Mouse (Mus musculus) right cerebral cortex, postnatal 36 days (tissue): ENCODE results near the gene Cdh12.

Source experiments
- DNase-seq, 2 experiments: peaks; one replicate each; pipeline ENCODE4 v3.0.0; 2022; ENCODE audit warnings: low spot score in 2 of 2, mixed read lengths in 1 of 2

The Cdh12 gene

DNA sequence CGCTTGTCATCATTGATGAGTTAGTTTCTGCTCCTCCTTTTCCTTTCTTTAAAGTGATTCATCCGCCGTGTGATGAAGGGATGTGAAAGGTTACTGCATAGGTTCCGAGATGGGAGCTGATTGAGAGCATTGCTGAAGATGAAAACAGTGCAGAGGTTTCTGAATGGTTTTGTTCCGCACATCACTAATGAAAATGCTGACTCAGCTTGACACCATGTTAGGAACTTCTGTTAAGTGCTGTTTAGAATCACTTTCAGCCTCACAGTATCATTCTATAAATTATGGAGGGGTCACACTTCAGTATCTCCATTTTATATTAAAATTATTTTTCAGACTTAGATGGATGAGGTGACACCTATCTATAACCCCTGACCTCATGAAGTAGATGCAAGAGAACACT is 247.2 kb downstream of the Cdh12 start:
- no peak for DNase-seq

- no peak for DNase-seq
These were observed 262.8 kb downstream of the Cdh12 start for GRCm38 (mm10) chr15:20711859-20712258.

DNA sequence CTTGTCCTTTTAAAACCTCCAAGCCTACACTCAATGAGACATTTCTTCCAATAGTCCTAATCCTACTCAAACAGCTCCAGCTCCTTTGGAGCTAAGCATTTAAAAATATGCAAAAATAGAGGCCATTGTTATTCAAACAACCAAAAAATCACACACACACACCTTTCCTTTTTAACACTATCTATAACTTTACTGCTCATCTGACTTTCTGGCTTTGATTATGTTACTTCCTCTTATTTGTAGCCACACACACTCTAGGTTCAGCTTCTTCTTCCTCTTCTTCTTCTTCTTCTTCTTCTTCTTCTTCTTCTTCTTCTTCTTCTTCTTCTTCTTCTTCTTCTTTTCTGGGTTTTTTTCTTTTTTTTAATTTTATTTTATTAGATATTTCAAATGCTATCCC is 323.2 kb downstream of the Cdh12 start:
- DNase-seq, result no peak

DNA sequence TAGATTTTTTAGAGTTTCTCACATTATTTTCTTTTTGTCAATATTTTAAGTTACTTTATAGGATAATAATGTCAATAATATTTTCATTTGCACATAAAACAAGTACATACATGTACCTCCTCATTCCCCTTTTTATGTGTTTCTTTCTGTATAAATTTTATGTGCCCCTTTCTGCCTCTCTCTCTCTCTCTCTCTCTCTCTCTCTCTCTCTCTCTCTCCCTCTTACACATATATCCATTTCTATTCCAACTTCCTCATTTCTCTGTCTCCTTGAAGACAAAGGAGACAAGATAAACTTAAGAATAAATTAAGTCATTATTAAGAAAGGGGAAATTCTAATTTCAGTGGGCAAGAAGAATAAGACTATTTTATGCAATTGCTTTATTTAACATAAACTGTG is 324.4 kb downstream of the Cdh12 start:
- no peak for DNase-seq

GRCm38 (mm10) chr15:20796999-20797398 is 347.9 kb downstream of the Cdh12 start:
- no peak for DNase-seq

- DNase-seq, result no peak
These were observed 349.5 kb downstream of the Cdh12 start for GRCm38 (mm10) chr15:20798541-20798940.

- no peak for DNase-seq
These were observed 386.8 kb downstream of the Cdh12 start for GRCm38 (mm10) chr15:20835887-20836286.

DNA sequence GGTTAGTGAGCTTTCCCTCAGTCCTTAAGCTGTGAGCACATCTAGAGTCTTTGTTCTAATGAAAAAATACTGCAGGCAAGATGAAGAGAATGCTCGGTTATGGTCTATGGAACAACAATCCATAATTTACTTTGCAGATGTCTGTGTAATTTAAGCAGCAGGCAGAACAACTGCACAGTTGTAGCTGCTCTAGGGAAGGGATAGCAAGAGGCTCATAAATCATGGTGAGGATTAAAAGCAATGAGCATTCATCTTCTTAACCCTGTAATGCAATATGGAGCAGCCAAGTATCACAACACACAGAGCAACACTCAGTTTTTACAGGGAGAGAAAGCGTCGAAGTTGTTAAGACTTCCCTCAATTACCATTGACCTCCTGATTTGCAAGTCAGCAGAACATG is 387.9 kb downstream of the Cdh12 start:
- no peak for DNase-seq

GRCm38 (mm10) chr15:20841479-20841878 is 392.4 kb downstream of the Cdh12 start:
- peak in 1 of 2 experiments; percentile 11 for DNase-seq

- DNase-seq, result no peak
These were observed 414.0 kb downstream of the Cdh12 start for GRCm38 (mm10) chr15:20863076-20863475.

GRCm38 (mm10) chr15:20872518-20872917 is 423.5 kb downstream of the Cdh12 start:
- DNase-seq, result no peak

DNA sequence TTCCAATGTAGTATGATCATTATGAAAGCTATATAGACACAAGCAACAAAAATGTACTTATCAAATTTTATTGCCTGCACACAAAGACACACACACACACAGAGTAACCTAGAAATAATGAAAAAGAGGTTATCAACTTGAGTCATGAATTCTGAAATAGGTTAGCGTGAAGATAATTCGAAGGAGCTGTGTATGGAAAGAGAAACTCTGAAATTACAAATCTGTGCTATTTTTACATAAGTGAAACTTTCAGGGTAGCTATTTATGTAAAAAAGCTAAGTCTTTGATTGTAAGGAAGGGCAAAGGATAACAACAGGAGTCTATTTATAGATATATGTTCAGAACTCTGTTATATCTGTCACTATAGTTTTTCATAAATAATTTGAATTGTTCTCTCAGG is 427.9 kb downstream of the Cdh12 start:
- no peak for DNase-seq

GRCm38 (mm10) chr15:20893471-20893870 is 444.4 kb downstream of the Cdh12 start:
- no peak for DNase-seq

DNA sequence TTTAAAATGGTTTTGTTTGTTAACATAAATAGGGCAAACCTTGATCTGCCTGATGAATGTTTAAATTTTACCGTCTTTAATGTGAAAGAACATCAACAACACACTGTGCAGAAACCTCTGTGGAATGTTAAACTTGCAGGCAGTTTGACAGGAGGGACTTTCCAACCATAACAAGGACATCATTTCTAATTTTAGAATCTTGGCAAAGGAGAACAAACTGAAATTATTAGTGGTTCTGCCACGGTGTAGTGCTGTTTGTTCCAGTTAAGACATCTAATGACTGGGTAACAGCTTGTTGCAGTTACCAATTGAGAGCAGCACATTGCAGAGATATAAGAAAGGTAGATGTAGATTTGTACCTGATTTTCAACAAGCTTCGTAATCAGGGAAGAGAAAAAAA is 453.5 kb downstream of the Cdh12 start:
- no peak for DNase-seq

- DNase-seq, result no peak
These were observed 479.2 kb downstream of the Cdh12 start for GRCm38 (mm10) chr15:20928221-20928620.

GRCm38 (mm10) chr15:20944000-20944399 is 494.9 kb downstream of the Cdh12 start:
- no peak for DNase-seq

- DNase-seq, result no peak
These were observed 518.4 kb downstream of the Cdh12 start for GRCm38 (mm10) chr15:20967463-20967862.

DNA sequence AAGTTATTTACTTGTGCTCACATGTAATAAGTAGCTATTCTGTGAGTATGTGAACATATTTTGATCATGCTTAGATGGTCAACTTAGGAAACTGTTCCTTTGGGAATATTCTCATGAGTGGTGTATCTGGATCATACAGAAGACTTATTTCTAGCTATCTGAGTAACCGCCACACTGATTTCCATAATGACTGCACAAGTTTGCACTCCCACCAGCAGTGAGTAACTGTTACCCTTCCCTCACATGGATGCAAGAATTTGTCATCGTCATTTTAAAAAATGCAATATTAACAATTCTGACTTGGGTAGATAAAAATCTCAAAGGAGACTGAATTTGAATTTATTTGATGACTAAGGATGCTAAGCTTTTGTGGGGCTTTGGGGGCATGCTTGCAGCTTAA is 522.0 kb downstream of the Cdh12 start:
- DNase-seq, result no peak

- no peak for DNase-seq
These were observed 551.5 kb downstream of the Cdh12 start for GRCm38 (mm10) chr15:21000541-21000940.

DNA sequence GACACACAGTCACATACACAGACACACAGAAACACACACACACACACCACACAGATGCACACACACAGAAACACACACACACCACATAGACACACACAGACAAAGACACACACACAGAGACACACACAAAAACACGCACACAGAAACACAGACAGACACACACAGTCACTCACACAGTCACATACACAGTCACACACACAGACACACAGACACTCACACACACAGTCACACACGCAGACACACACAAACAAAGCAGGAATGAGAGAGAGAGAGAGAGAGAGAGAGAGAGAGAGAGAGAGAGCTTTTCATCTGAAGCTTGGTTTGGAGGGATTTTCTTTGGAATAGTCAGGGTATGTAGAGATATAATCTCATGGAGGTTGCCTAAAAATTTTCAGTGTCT is 558.9 kb downstream of the Cdh12 start:
- no peak for DNase-seq

GRCm38 (mm10) chr15:21008487-21008886 is 559.4 kb downstream of the Cdh12 start:
- DNase-seq, result no peak

- DNase-seq, result no peak
These were observed 559.9 kb downstream of the Cdh12 start for GRCm38 (mm10) chr15:21008969-21009368.

DNA sequence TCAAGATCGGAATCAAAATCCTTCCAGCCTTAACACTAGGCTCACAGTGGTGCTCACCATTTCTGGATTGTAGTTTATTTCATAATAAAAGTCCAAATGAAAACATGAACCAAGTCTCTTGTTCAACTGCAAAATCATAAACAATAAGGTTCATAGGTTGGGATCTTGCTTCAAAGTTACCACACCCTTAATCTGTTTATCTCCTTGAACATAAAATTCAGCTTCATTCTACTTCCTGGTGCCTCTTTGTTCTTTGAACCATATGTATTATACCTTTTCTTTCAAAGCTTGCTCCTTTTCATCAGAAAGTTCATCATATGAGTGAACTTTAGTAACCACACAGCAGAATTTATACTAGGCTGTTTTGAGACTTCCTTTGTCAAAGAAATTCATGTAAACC is 614.6 kb downstream of the Cdh12 start:
- DNase-seq, result no peak

DNA sequence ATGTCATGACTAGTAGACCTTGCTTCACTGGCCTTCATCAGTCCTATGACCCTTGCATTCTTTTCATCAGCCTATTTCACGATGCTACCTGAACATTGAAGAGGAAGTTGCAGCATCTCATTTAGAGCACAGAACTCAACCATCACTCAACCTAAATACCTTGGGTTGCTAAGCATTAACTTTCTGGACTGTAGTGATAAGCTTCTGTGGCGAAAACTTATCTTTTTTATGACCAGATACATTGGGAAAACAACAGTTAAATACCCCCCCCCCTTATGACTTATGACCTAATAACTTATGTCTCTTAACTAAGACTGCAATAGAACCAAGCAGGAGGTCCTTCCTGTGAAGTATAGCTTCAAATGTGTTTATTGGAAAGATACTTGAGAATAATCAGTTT is 620.2 kb downstream of the Cdh12 start:
- DNase-seq, result no peak

- DNase-seq, result no peak
These were observed 643.8 kb downstream of the Cdh12 start for GRCm38 (mm10) chr15:21092824-21093223.
